Mouse (Mus musculus): ENCODE measurements around the gene Zbtb20. TPM values are rescaled to one million over a fixed set of nuclear protein-coding genes. Genes with fewer than 3 reads are reported as not detected.

Gene Zbtb20
- total RNA-seq, 4 experiments from 2014 or later = 199 to 236 (median 206) TPM

- no peak for DNase-seq (ENCODE audit: low spot score)
These were observed 686.3 kb downstream of the Zbtb20 start for GRCm38 (mm10) chr16:43561956-43562355.

- DNase-seq (ENCODE audit: low spot score) = no peak
These were observed 690.2 kb downstream of the Zbtb20 start for GRCm38 (mm10) chr16:43565872-43566271.

- no peak for DNase-seq (ENCODE audit: low spot score)
These were observed 690.8 kb downstream of the Zbtb20 start for GRCm38 (mm10) chr16:43566511-43566910.

- DNase-seq (ENCODE audit: low spot score) = no peak
These were observed 695.8 kb downstream of the Zbtb20 start for GRCm38 (mm10) chr16:43571376-43572081.

GRCm38 (mm10) chr16:43572171-43572570 lies 696.5 kb downstream of the Zbtb20 start:
- DNase-seq (ENCODE audit: low spot score) = no peak

GRCm38 (mm10) chr16:43572766-43573165 lies 697.1 kb downstream of the Zbtb20 start:
- DNase-seq (ENCODE audit: low spot score) = no peak

GRCm38 (mm10) chr16:43573181-43573833 lies 697.6 kb downstream of the Zbtb20 start:
- DNase-seq (ENCODE audit: low spot score) = no peak

- peak; percentile 93 for DNase-seq (ENCODE audit: low spot score)
These were observed 698.5 kb downstream of the Zbtb20 start for GRCm38 (mm10) chr16:43574006-43574764.

- no peak for DNase-seq (ENCODE audit: low spot score)
These were observed 699.4 kb downstream of the Zbtb20 start for GRCm38 (mm10) chr16:43575066-43575465.

- no peak for DNase-seq (ENCODE audit: low spot score)
These were observed 699.8 kb downstream of the Zbtb20 start for GRCm38 (mm10) chr16:43575507-43575906.

GRCm38 (mm10) chr16:43577399-43577798 lies 701.7 kb downstream of the Zbtb20 start:
- peak; percentile 80 for DNase-seq (ENCODE audit: low spot score)

GRCm38 (mm10) chr16:43578351-43578750 lies 702.7 kb downstream of the Zbtb20 start:
- DNase-seq (ENCODE audit: low spot score) = no peak

- DNase-seq (ENCODE audit: low spot score) = peak; percentile 58
These were observed 703.4 kb downstream of the Zbtb20 start for GRCm38 (mm10) chr16:43579111-43579510.

GRCm38 (mm10) chr16:43580321-43580822 lies 704.7 kb downstream of the Zbtb20 start:
- no peak for DNase-seq (ENCODE audit: low spot score)

GRCm38 (mm10) chr16:43581551-43581950 lies 705.9 kb downstream of the Zbtb20 start:
- DNase-seq (ENCODE audit: low spot score) = no peak

GRCm38 (mm10) chr16:43586859-43587429 lies 711.3 kb downstream of the Zbtb20 start:
- no peak for DNase-seq (ENCODE audit: low spot score)

GRCm38 (mm10) chr16:43590704-43591493 lies 715.2 kb downstream of the Zbtb20 start:
- no peak for DNase-seq (ENCODE audit: low spot score)

GRCm38 (mm10) chr16:43592062-43592461 lies 716.4 kb downstream of the Zbtb20 start:
- DNase-seq (ENCODE audit: low spot score) = peak; percentile 58

- no peak for DNase-seq (ENCODE audit: low spot score)
These were observed 717.1 kb downstream of the Zbtb20 start for GRCm38 (mm10) chr16:43592801-43593200.

GRCm38 (mm10) chr16:43597375-43598060 lies 721.8 kb downstream of the Zbtb20 start:
- DNase-seq (ENCODE audit: low spot score) = no peak

Data from heart, adult 8-10 months (tissue).